46 mouse cellular contexts compared by ENCODE assay signal in the genomic region with DNA sequence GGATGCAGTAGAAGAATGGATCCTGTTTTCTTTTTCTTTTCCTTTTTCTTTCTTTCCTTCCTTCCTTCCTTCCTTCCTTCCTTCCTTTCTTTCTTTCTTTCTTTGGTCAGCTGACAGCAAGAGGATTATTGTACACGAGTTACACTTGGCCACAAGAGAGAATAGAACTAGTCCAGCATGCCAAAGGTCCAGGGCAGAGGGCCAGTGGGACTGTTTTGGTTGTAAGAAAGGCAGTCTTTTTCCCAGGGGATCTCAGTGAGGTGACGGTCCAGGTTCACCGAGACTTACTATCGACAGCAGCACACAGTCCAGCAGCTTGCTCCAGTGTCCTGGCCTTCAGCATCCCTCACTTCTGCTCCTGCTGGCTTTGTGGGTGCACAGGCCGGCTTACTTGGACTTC. TPM values are rescaled to one million over a fixed set of nuclear protein-coding genes. Genes with fewer than 3 reads are reported as not detected.
"Had no signal": no experiment of that assay in that cellular context is flagged by ENCODE, and none has a peak within 500 bp of the region (broad histone marks: within the 10 kb centered on the region; RNA-seq: fewer than 3 reads in every experiment).

No protein-coding gene starts in this region.

- ATAC-seq: hindbrain, embryonic 16.5 days; hindbrain, postnatal 0 days; inflammation-experienced regulatory T-cells, adult 6 months; intestine, embryonic 15.5 days; intestine, embryonic 16.5 days; intestine, postnatal 0 days had no signal

- DNase-seq: heart, postnatal 10 days; heart, postnatal 14 days; heart, postnatal 36 days; heart, postnatal 4 days; kidney, adult 11 months; kidney, adult 18-20 months; kidney, adult 8-10 months; kidney, adult 9 months; kidney, postnatal 10 days; kidney, postnatal 14 days; kidney, postnatal 25 days; kidney, postnatal 4 days; layer of hippocampus, adult 9-11 months; layer of hippocampus, postnatal 36 days had no signal

- H3K27ac ChIP-seq: heart, embryonic 13.5 days; heart, embryonic 15.5 days; hindbrain, embryonic 10.5 days; hindbrain, embryonic 12.5 days; hindbrain, embryonic 13.5 days; hindbrain, embryonic 14.5 days; hindbrain, embryonic 15.5 days; hindbrain, postnatal 0 days; intestine, embryonic 15.5 days; kidney, embryonic 15.5 days; kidney, postnatal 0 days; layer of hippocampus, adult 2 months; left cerebral cortex, adult 2 months had no signal

- H3K9me3 ChIP-seq: heart, embryonic 12.5 days; heart, embryonic 13.5 days; heart, embryonic 15.5 days; hindbrain, embryonic 10.5 days; hindbrain, embryonic 12.5 days; hindbrain, embryonic 13.5 days; hindbrain, embryonic 15.5 days; intestine, embryonic 15.5 days; kidney, embryonic 15.5 days had no signal

- H3K4me2 ChIP-seq: heart, embryonic 12.5 days; heart, embryonic 13.5 days; heart, embryonic 15.5 days; hindbrain, embryonic 12.5 days; hindbrain, embryonic 13.5 days; hindbrain, embryonic 14.5 days; hindbrain, embryonic 15.5 days; intestine, embryonic 15.5 days; kidney, embryonic 15.5 days had no signal

- H3K4me1 ChIP-seq: heart, embryonic 13.5 days; heart, embryonic 15.5 days; hindbrain, embryonic 12.5 days; hindbrain, embryonic 13.5 days; hindbrain, embryonic 15.5 days; intestine, embryonic 15.5 days; kidney, embryonic 15.5 days had no signal

- H3K9ac ChIP-seq: heart, embryonic 12.5 days; heart, embryonic 13.5 days; heart, embryonic 15.5 days; hindbrain, embryonic 12.5 days; hindbrain, embryonic 13.5 days; hindbrain, embryonic 14.5 days; hindbrain, embryonic 15.5 days; intestine, embryonic 15.5 days; kidney, embryonic 15.5 days had no signal

- H3K4me3 ChIP-seq: heart, embryonic 12.5 days; heart, embryonic 13.5 days; heart, embryonic 15.5 days; hindbrain, embryonic 10.5 days; hindbrain, embryonic 12.5 days; hindbrain, embryonic 13.5 days; hindbrain, embryonic 15.5 days; intestine, embryonic 15.5 days; kidney, embryonic 15.5 days; layer of hippocampus, adult 2 months; left cerebral cortex, adult 2 months had no signal

- H3K36me3 ChIP-seq: intestine, embryonic 15.5 days had no signal

- H3K27me3 ChIP-seq: heart, embryonic 12.5 days; heart, embryonic 13.5 days; heart, embryonic 15.5 days; hindbrain, embryonic 12.5 days; hindbrain, embryonic 13.5 days; hindbrain, embryonic 15.5 days; intestine, embryonic 15.5 days; kidney, embryonic 15.5 days had no signal

RNA-seq across cellular contexts. Expression of a gene that starts 3.1 kb away (rescaled TPM):
- total RNA-seq: layer of hippocampus, adult 18-20 months; layer of hippocampus, adult 2 months; layer of hippocampus, adult 8-10 months; layer of hippocampus, postnatal 10 days; layer of hippocampus, postnatal 14 days; layer of hippocampus, postnatal 25 days; layer of hippocampus, postnatal 36 days; left cerebral cortex, adult 18-20 months; left cerebral cortex, adult 2 months; left cerebral cortex, adult 8-10 months; left cerebral cortex, postnatal 10 days had no signal
- polyA plus RNA-seq: heart, embryonic 12.5 days; heart, embryonic 13.5 days; heart, embryonic 14.5 days; heart, embryonic 15.5 days; heart, embryonic 16.5 days; heart, postnatal 0 days; hindbrain, embryonic 10.5 days; hindbrain, embryonic 11.5 days; hindbrain, embryonic 12.5 days; hindbrain, embryonic 13.5 days; hindbrain, embryonic 14.5 days; hindbrain, embryonic 15.5 days; hindbrain, embryonic 16.5 days; hindbrain, postnatal 0 days; inflammation-experienced regulatory T-cells, adult 6 months; intestine, embryonic 14.5 days; intestine, embryonic 15.5 days; intestine, embryonic 16.5 days; intestine, postnatal 0 days; kidney, embryonic 14.5 days; kidney, embryonic 15.5 days; kidney, postnatal 0 days had no signal
